Mouse (Mus musculus): ENCODE measurements around the gene Sgsm2.

Sgsm2 gene

GRCm38 (mm10) chr11:74883098-74883497 is 13.8 kb downstream of the Sgsm2 start:
- in situ Hi-C loops (cut with MseI, MboI): no loop called here

- in situ Hi-C loops (cut with MseI, MboI): no loop called here
These were observed 14.9 kb downstream of the Sgsm2 start for GRCm38 (mm10) chr11:74881979-74882378.

DNA sequence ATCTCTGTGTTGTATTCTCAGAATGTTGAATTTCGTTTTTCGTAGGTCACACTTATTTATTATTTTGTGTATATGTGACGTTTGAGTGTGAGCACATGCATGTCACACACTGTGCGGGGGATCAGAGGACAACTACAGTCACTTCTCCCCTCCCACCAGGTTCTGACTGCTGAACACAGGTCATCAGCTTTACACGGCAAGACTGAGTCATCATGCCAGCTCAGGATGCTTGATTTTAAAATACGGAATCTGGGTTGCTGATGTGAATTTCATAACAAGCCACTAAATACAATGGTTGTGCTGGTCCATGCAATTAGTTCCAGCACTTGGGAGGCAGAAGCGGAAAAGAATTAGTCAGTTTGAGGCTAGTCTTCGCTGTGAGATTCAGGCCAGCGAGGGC is 15.9 kb downstream of the Sgsm2 start:
- in situ Hi-C loops (cut with MseI, MboI): no loop called here

GRCm38 (mm10) chr11:74876801-74877200 is 20.1 kb downstream of the Sgsm2 start:
- in situ Hi-C loops (cut with MseI, MboI): no loop called here

GRCm38 (mm10) chr11:74874630-74875029 is 22.2 kb downstream of the Sgsm2 start:
- in situ Hi-C loops (cut with MseI, MboI): no loop called here

DNA sequence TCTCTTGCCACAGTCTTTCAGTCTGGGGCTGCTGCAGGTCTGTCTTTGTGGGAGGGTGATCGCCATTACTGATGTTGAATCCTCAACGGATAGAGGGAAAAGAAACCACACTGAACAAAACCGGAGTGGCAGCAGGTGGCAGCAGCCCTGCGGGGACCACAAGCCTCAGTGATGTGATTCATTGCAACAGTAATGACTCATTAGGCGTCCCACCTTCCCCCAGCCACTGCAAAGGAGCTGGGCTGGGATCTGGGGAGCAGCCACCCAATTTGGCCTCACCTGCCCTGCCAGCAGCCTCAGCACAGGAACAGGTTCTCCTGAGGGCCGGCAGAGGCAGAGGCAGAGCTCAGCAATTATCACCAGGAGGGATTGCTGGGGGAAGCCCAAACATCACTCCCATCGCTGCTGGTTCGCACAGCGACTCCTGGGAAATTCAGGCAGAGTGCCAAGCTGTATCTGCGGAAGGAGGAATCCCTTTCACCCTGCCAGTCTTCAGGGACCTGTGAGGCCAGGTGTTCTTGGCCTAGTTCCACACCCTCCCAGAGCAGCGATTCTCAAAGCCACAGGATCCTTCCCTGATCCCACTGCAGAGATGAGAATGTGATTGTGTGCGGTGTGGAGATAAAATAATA is 25.8 kb downstream of the Sgsm2 start:
- in situ Hi-C loops (cut with MseI, MboI): no loop called here

GRCm38 (mm10) chr11:74870544-74870943 is 26.3 kb downstream of the Sgsm2 start:
- in situ Hi-C loops (cut with MseI, MboI): no loop called here

DNA sequence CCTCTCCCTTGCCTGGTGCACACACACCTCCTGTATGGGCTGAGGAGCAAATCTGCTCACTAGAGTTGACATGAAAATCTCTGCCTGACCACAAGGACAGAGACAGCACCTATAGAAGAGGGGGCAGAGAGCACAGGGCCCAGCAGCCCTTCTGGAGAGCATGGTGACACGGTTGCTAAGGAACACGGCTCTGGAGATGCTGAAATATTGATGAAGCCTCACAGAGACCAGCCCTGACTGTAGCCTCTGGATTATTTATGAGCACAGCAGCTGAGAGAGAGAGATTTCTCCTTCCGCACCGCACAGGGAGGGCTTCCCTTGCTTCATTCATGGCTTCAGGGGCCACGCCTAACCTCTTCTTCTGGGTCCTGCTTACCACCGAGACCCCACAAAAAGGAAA is 27.3 kb downstream of the Sgsm2 start:
- in situ Hi-C loops (cut with MseI, MboI): no loop called here

DNA sequence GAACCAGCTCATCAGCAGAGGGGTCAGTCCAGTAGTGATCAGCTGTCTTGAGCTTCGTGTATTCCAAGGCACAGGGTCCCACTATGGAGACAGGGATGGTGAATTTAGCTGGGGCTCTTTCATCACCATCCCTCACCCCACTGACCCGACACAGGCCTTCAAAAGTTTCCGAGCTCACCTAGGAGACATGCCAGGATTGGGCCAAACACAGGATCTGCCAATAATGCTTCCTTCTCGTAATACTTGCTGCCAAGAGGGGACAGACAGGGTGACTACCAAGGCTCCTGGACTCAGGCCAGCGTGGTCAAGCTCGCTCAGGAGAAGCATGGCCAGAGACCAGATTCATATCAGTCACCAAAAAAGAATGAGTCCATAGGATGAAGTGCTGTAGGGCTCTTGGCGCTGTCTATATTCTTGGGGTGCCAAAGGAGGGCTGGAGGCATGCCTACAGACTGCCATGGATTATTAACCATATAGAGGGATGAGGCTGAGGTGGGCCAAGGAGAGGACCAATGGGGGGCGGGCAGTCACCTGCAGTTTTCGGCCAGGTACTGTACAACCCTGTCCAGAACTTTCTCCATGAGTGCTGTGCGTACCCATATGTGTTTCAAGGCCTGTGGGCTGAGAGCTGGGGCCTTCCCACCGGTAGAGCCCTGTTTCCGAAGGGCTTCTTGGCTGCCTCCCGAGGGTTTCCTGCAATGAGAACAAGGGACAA is 28.7 kb downstream of the Sgsm2 start:
- in situ Hi-C loops (cut with MseI, MboI): no loop called here

DNA sequence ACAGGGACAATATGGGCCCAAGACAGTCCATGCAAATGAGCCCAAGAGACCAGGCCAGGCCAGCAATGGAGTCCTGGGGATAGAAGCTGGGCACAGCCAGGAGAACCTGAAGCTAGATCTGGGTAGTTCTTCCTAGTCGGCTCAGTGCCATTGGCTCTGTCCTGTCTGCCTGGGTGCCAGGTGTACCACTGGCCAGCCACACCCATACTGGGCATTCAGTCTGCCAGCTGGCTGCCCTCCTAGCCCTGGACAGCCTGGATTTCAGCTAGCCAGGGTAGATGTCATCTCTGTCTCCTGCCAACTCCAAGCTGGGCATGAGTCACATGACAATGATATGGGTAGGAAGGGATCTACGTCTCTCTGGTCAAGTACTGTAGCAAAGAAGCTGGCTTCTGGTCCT is 29.7 kb downstream of the Sgsm2 start:
- in situ Hi-C loops (cut with MseI, MboI): no loop called here

DNA sequence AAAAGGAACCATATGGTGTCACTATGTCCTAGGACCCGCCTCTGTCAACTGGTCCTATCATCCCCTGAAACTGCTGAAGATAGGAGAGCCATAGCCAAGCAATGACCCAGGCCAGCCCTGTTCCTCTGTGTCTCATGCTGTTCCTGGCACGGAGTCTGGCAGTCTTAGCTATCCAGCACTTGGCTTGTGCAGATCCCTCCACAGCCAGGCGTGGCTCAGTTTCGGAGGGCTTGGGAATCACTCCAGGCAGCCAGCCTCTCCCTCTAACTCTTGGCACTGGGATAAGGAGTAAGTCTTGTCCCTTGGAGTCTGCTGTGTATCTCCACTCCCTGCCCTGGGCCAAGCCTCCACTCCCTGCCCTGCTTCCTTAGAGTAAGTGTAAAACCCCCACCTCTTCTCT is 30.2 kb downstream of the Sgsm2 start:
- in situ Hi-C loops (cut with MseI, MboI): no loop called here

- in situ Hi-C loops (cut with MseI, MboI): no loop called here
These were observed 31.6 kb downstream of the Sgsm2 start for GRCm38 (mm10) chr11:74865252-74865651.

DNA sequence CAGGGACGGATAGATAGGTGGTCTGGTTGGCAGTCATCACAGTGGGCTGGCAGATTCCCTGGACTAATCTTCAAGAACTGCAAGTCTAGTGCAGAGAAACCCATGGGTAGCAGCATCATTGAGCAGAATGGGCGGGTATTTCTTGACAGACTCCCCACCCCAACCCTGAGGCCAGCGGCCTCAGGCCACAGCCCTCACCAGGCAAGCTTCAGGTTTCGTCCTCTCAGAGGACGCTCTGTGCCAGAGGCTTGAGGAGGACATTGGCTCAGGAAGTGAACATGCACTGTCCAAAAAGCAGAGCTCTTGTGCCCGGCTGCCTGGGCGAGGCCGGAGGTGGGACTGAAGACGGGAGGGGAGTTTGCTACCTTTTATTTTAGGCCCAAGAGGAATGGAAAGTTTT is 32.4 kb downstream of the Sgsm2 start:
- in situ Hi-C loops (cut with MseI, MboI): no loop called here

DNA sequence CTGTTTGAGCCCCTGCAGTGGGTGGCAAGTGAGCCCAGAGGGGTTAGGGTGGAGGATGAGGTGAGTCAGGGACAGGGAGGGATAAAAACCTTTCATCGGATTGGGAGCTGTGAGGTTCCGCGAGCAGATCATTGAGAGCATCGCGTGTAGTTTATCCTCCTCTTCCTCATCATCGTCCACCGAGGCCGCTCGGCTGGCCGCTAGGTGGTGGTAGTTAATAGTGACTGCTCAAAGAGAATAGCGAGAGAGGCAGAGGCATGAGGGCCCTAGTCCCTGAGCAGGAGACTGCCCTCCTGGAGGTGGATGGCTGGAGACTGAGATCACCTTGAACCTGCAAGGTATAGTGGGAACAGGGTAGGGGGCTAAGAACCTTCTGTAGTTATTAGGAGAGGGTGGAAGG is 33.4 kb downstream of the Sgsm2 start:
- in situ Hi-C loops (cut with MseI, MboI): no loop called here

GRCm38 (mm10) chr11:74862129-74862528 is 34.7 kb downstream of the Sgsm2 start:
- in situ Hi-C loops (cut with MseI, MboI): no loop called here

DNA sequence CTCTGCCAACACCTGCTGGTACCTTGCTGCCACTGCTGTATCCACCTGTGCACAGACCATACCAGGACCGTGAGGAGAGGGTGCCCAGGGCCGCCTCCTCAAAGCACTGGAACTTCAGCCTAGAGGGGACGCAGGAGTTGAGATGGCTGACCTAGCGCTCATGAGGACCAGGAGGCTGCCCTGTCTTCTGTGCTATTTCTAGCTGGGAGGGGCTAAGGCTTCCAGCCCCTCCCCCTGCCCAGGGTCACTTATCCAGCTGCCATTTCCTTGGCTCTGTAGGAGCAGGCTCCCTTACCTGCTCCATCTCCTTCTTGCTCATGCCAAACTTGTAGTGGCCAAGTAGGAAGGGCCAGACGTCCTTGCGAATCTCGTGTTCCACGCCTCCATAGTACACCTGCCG is 39.1 kb downstream of the Sgsm2 start:
- in situ Hi-C loops (cut with MseI, MboI): no loop called here

DNA sequence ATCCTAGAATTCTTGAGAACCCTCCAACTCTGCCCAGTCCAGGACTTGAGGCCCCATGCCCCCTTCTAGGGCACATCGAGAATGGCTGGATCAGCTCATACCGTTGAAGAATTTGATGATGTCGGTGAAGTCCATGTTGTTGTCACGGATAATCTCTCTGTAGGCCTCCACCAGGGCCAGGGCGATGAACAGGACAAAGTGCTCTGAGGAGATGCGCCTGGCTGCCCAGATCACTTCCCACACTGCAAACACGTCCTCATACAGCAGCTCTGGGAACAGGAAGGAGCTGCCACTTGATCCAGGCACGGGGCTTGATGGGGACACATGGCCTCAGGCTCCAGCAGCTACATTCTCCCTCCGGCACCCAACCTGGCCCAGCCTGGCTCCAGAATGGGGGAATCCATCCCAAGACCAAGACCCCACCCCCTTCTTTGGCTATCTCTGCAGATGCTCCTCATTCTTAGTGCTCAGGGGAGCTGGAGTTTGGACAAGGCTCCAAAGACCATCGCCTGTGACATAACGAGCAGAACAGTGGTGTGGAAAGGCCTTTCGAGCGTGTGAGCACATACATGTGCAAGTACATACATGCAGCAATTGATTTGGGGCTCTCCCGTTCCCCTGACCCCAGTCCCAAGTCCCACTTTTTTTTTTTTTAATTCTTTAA is 45.7 kb downstream of the Sgsm2 start:
- in situ Hi-C loops (cut with MseI, MboI): no loop called here

- in situ Hi-C loops (cut with MseI, MboI): no loop called here
These were observed 48.8 kb downstream of the Sgsm2 start for GRCm38 (mm10) chr11:74847919-74848521.

DNA sequence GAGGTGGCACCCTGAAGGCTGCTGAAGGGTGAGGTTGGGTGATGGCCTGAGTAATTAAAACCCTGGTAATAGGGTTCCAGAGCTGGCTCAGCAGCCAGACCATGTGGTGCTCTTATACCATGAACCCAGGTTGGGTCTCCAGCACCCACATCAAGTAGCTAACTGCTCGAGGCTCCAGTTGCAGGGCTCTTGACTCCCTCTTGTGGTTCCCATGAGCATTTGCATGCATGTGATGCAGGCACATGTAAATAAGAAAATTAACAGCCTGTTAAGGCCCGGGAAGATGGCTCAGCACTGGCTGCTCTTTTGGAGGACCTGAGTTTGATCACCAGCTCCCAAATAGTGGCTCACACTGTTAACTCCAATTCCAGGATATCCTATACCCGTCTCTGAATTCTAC is 51.1 kb downstream of the Sgsm2 start:
- in situ Hi-C loops (cut with MseI, MboI): no loop called here

- in situ Hi-C loops (cut with MseI, MboI): no loop called here
These were observed 53.1 kb downstream of the Sgsm2 start for GRCm38 (mm10) chr11:74843761-74844160.

- in situ Hi-C loops (cut with MseI, MboI): no loop called here
These were observed 53.5 kb downstream of the Sgsm2 start for GRCm38 (mm10) chr11:74843435-74843714.

GRCm38 (mm10) chr11:74842656-74843434 is 54.0 kb downstream of the Sgsm2 start:
- in situ Hi-C loops (cut with MseI, MboI): no loop called here

Measured in mouse trophoblast stem cell (cell line).